Mouse (Mus musculus) CD8-positive naive resting alpha-beta T cell, adult 57 days (primary cell): ENCODE data around the gene Sccpdh. TPM values are rescaled to one million over a fixed set of nuclear protein-coding genes. Genes with fewer than 3 reads are reported as not detected.

Source experiments
- total RNA-seq: library from RNA; stranded (reverse); gene quantifications from one replicate; pipeline ENCODE4 v1.2.4, GENCODE M21; 2023

Sccpdh gene
- total RNA-seq = 0.34 TPM

DNA sequence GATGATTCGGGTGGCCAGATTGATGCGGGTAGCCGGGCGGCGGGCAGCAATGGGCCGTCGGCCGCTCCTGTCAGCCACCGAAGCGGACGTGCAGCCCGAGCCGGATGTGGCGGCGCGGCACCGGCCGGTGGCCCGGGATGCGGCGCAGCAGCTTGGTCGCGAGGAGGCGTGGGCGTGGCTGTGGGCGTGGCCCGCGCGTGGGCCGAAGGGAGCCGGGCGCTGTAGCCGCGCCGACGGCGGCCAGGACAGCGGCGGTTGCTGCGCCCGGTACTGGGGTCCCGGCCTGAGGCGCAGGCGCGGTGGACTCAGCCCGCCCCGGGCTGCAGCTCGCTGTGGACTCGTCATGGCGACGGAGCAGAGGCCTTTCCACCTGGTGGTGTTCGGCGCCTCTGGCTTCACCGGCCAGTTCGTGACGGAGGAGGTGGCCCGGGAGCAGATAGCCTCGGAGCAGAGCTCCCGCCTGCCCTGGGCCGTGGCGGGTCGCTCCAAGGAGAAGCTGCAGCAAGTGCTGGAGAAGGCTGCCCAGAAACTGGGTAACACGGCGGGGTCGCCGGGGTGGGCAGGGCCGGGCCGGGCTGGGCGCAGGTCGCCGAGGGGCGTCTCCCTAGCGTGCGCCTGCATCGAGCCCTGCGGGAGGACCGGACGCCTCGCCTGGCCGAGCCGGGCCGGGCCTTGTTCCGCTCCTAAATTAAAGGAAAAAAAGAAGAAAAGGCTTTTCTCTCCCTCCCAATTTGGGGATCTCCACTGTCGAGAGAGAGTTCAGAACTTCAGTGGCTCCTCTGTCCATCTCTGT lies at the start of gene Sccpdh:
Gene Sccpdh (plus strand): TSS at position 198 of the 793 bp plus-strand sequence.

Other genes starting within 250 kb of the Sccpdh start
- gene Smyd3, start 150.2 kb upstream of the Sccpdh start, total RNA-seq = 59.2 TPM
- 39.6 TPM for gene Tfb2m, start 121.9 kb upstream of the Sccpdh start, total RNA-seq
- 38.9 TPM for gene Cnst, start 121.8 kb upstream of the Sccpdh start, total RNA-seq
- not detected for gene Kif28, start 77.1 kb downstream of the Sccpdh start, total RNA-seq
- not detected for gene Gm10518, start 135.2 kb downstream of the Sccpdh start, total RNA-seq
- 93.6 TPM for gene Ahctf1, start 135.5 kb downstream of the Sccpdh start, total RNA-seq